Mouse (Mus musculus): ENCODE data around the gene Ak6. TPM values are rescaled to one million over a fixed set of nuclear protein-coding genes. Genes with fewer than 3 reads are reported as not detected.
A peak's percentile ranks its signal among the peaks of the same experiment; 100 is the strongest.

Ak6 gene
- polyA plus RNA-seq, 2 experiments from 2014 or later, result 107 to 115 TPM

GRCm38 (mm10) chr13:100669291-100670022 is 18.7 kb downstream of the Ak6 start, which contains the start of gene Ccdc125:
Ccdc125 (plus strand) TSS chr13:100669717.
- peak; percentile 76 for ATAC-seq

- ATAC-seq, result peak; percentile 48
Measured at GRCm38 (mm10) chr13:100670181-100670741, 19.5 kb downstream of the Ak6 start.

- no peak for ATAC-seq
Measured at GRCm38 (mm10) chr13:100675936-100676635, 25.3 kb downstream of the Ak6 start.

- no peak for ATAC-seq
Measured at GRCm38 (mm10) chr13:100681615-100682014, 30.8 kb downstream of the Ak6 start.

- no peak for ATAC-seq
Measured at GRCm38 (mm10) chr13:100682837-100683236, 32.1 kb downstream of the Ak6 start.

- ATAC-seq, result peak; percentile 56
Measured at GRCm38 (mm10) chr13:100684355-100684754, 33.6 kb downstream of the Ak6 start.

- no peak for ATAC-seq
Measured at GRCm38 (mm10) chr13:100687513-100687912, 36.7 kb downstream of the Ak6 start.

GRCm38 (mm10) chr13:100697541-100697940 is 46.8 kb downstream of the Ak6 start:
- ATAC-seq, result no peak

GRCm38 (mm10) chr13:100698866-100699265 is 48.1 kb downstream of the Ak6 start:
- ATAC-seq, result no peak

GRCm38 (mm10) chr13:100703468-100703867 is 52.7 kb downstream of the Ak6 start:
- ATAC-seq, result no peak

- ATAC-seq, result no peak
Measured at GRCm38 (mm10) chr13:100706206-100706605, 55.4 kb downstream of the Ak6 start.

GRCm38 (mm10) chr13:100715467-100715866 is 64.7 kb downstream of the Ak6 start:
- ATAC-seq, result no peak

Other genes starting within 250 kb of the Ak6 start
- under 1 TPM in 1 of 2 experiments, not detected in 1; 0.20 TPM for gene Naip1, start 198.1 kb upstream of the Ak6 start, polyA plus RNA-seq (2017; shearing (Covaris generic))
- gene Gtf2h2, start 158.4 kb upstream of the Ak6 start, polyA plus RNA-seq (2017; shearing (Covaris generic)), result 10 to 100 TPM; 59.2 to 59.8 TPM
- gene Ocln, start 98.3 kb upstream of the Ak6 start, polyA plus RNA-seq (2017; shearing (Covaris generic)), result under 1 TPM; 0.69 to 0.82 TPM
- gene Marveld2, start 34.0 kb upstream of the Ak6 start, polyA plus RNA-seq (2017; shearing (Covaris generic)), result 1 to 10 TPM; 4.5 to 8.1 TPM
- 10 to 100 TPM; 23.8 to 25.8 TPM for gene Rad17, start 72 bp downstream of the Ak6 start, polyA plus RNA-seq (2017; shearing (Covaris generic))
- 10 to 100 TPM; 15.8 to 22.5 TPM for gene Taf9, start 600 bp downstream of the Ak6 start, polyA plus RNA-seq (2017; shearing (Covaris generic))
- gene Ccdc125, start 18.7 kb downstream of the Ak6 start, polyA plus RNA-seq (2017; shearing (Covaris generic)), result 10 to 100 TPM; 24.4 to 25.0 TPM
- gene Cdk7, start 80.0 kb downstream of the Ak6 start, polyA plus RNA-seq (2017; shearing (Covaris generic)), result 10 to 100 TPM; 82.6 to 87.1 TPM
- gene Mrps36, start 93.7 kb downstream of the Ak6 start, polyA plus RNA-seq (2017; shearing (Covaris generic)), result 100 to 1,000 TPM in 1 of 2 experiments, 10 to 100 TPM in 1; 85.2 to 108 TPM
- 1 to 10 TPM; 2.8 to 4.6 TPM for gene Cenph, start 124.9 kb downstream of the Ak6 start, polyA plus RNA-seq (2017; shearing (Covaris generic))
- 10 to 100 TPM in 1 of 2 experiments, 1 to 10 TPM in 1; 9.1 to 22.6 TPM for gene Ccnb1, start 135.6 kb downstream of the Ak6 start, polyA plus RNA-seq (2017; shearing (Covaris generic))
- gene Slc30a5, start 182.4 kb downstream of the Ak6 start, polyA plus RNA-seq (2017; shearing (Covaris generic)), result 10 to 100 TPM; 11.8 to 17.7 TPM

Measured in CD4-positive, CD25-positive, alpha-beta regulatory T cell, adult 4 months (primary cell).